Mouse (Mus musculus): ENCODE measurements around the gene Tm4sf5. TPM values are rescaled to one million over a fixed set of nuclear protein-coding genes. Genes with fewer than 3 reads are reported as not detected.
A peak's percentile ranks its signal among the peaks of the same experiment; 100 is the strongest.

The Tm4sf5 gene
- total RNA-seq, 1 experiment, result 4.6 TPM

DNA sequence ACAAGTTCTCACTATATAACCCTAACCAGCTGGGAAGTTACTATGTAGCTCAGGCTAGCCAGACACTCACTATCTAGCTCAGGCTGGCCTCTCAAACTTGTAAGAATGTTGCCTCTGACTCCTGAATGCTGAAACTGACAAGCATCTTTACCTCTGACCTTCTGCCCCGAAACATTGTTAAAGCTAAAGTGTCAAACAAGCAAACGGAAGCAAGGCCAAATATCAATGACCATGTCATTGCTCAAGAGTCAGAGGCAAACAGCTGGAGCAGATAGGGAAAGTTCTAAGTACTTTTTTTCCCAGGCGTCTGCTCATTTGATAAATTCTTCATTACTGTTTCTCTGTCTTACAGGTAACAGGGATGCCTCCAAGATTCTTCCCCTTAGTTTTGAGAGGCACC, 3.0 kb upstream of the Tm4sf5 start:
- no peak overlapping the region for H3K9ac ChIP-seq (ENCODE audit: insufficient read depth, low read depth, low read length, poor library complexity, severe bottlenecking)
- no peaks in the 10 kb centered on the region for H3K36me3 ChIP-seq (ENCODE audit: control insufficient read depth, insufficient read depth, low read length, poor library complexity, severe bottlenecking)
- no peaks in the 10 kb centered on the region for H3K9me3 ChIP-seq (ENCODE audit: control insufficient read depth, insufficient read depth, low read depth, low read length)
- in situ Hi-C loops (cut with MboI; ENCODE audit: low sequenced_read_pairs in 2 of 2, unreplicated experiment in 2 of 2), result loop anchor here in 1 of 2 experiments (5.0 kb wide), 1 partner anchor 85 kb away; no protein-coding TSS in a partner anchor
- no peak for TF ChIP-seq ZC3H11A (IDR thresholded peaks at IDR 0.05; ENCODE audit: borderline replicate concordance, low read depth, low read length)
- no peak for TF ChIP-seq MAFK (IDR thresholded peaks at IDR 0.05; ENCODE audit: insufficient read depth, low read depth, low read length)
- TF ChIP-seq CHD2 (IDR thresholded peaks at IDR 0.05; ENCODE audit: low read depth, low read length), result no peak
- no peak for TF ChIP-seq ZNF384 (IDR thresholded peaks at IDR 0.05; ENCODE audit: low read depth, low read length)
- TF ChIP-seq HCFC1 (IDR thresholded peaks at IDR 0.05; ENCODE audit: borderline replicate concordance, insufficient read depth, low read length), result no peak
- peaks cover 0 to 9% of the 10 kb centered on the region in 2 experiments; a peak in 2 of 4 replicates for H3K4me1 ChIP-seq (ENCODE audit: control insufficient read depth in 2 of 2, insufficient read depth in 2 of 2, low read length in 2 of 2, poor library complexity in 1 of 2)
- H3K27ac ChIP-seq (ENCODE audit: insufficient read depth, low read depth, low read length, poor library complexity, severe bottlenecking), result no peak overlapping the region
- H3K4me3 ChIP-seq (ENCODE audit: insufficient read depth in 1 of 2, low read depth in 1 of 2, low read length in 2 of 2, poor library complexity in 1 of 2, severe bottlenecking in 1 of 2), result no peak overlapping the region
- no peak for DNase-seq (ENCODE audit: low read depth, low spot score)

DNA sequence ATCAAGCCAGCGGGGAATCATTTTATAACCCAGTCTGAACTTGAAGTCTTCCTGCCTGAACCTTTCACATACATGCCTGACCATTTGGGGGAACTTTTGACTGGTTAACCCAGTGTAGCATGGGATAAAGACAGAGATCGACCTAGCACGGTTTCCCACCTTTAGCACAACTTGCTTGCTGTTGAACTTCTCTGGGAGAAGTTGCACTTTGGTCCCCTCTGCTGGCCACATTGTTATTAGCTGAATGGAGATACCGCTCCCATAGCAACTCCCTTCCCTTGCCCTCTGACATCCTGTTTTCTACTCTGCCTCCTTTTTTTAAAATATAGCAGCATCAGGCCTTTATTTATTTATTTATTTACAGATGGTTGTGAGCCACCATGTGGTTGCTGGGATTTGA, 1.3 kb downstream of the Tm4sf5 start:
- Histone ChIP-seq H3K4me3 (ENCODE audit: insufficient read depth in 1 of 2, low read depth in 1 of 2, low read length in 2 of 2, poor library complexity in 1 of 2, severe bottlenecking in 1 of 2) (no peak overlapping the region), H3K27ac (ENCODE audit: insufficient read depth, low read depth, low read length, poor library complexity, severe bottlenecking) (no peak overlapping the region), H3K9ac (ENCODE audit: insufficient read depth, low read depth, low read length, poor library complexity, severe bottlenecking) (no peak overlapping the region), H3K9me3 (ENCODE audit: control insufficient read depth, insufficient read depth, low read depth, low read length) (no peaks in the 10 kb centered on the region), H3K4me1 (ENCODE audit: control insufficient read depth in 2 of 2, insufficient read depth in 2 of 2, low read length in 2 of 2, poor library complexity in 1 of 2) (peaks cover 0 to 16% of the 10 kb centered on the region in 2 experiments; a peak in 2 of 4 replicates), H3K36me3 (ENCODE audit: control insufficient read depth, insufficient read depth, low read length, poor library complexity, severe bottlenecking) (no peaks in the 10 kb centered on the region)
- no peak for DNase-seq (ENCODE audit: low read depth, low spot score)
- in situ Hi-C loops (cut with MboI; ENCODE audit: low sequenced_read_pairs in 2 of 2, unreplicated experiment in 2 of 2), result no loop called here
- no peak for TF ChIP-seq MAFK (IDR thresholded peaks at IDR 0.05; ENCODE audit: insufficient read depth, low read depth, low read length)
- no peak for TF ChIP-seq CHD2 (IDR thresholded peaks at IDR 0.05; ENCODE audit: low read depth, low read length)
- TF ChIP-seq HCFC1 (IDR thresholded peaks at IDR 0.05; ENCODE audit: borderline replicate concordance, insufficient read depth, low read length), result no peak
- no peak for TF ChIP-seq ZC3H11A (IDR thresholded peaks at IDR 0.05; ENCODE audit: borderline replicate concordance, low read depth, low read length)
- no peak for TF ChIP-seq ZNF384 (IDR thresholded peaks at IDR 0.05; ENCODE audit: low read depth, low read length)

DNA sequence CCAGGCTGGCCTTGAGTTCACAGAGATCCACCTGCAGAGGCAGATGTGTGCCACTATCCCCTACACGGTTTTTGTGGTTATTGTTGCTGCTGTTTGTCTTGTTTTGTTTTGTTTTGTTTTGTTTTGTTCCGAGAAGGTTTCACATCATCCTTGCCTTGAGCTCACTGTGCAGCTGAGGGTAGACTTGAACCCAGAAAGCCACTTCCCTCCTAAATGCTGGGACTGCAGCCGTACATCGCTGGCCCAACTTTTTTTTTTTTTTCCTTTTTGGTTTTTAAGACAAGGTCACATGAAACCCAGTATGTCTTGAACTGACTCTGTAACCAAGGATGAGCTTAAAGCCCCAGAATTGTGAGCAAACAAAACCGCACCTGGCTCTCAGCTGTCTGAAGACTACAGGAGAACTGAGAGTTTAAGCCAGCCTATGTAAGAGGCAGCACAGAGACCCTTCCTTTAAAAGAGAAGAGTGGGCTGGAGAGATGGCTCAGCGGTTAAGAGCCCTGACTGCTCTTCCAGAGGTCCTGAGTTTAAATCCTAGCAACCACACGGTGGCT, 2.0 kb downstream of the Tm4sf5 start:
- Histone ChIP-seq H3K4me3 (ENCODE audit: insufficient read depth in 1 of 2, low read depth in 1 of 2, low read length in 2 of 2, poor library complexity in 1 of 2, severe bottlenecking in 1 of 2) (no peak overlapping the region), H3K9me3 (ENCODE audit: control insufficient read depth, insufficient read depth, low read depth, low read length) (no peaks in the 10 kb centered on the region), H3K36me3 (ENCODE audit: control insufficient read depth, insufficient read depth, low read length, poor library complexity, severe bottlenecking) (no peaks in the 10 kb centered on the region), H3K27ac (ENCODE audit: insufficient read depth, low read depth, low read length, poor library complexity, severe bottlenecking) (no peak overlapping the region), H3K9ac (ENCODE audit: insufficient read depth, low read depth, low read length, poor library complexity, severe bottlenecking) (no peak overlapping the region), H3K4me1 (ENCODE audit: control insufficient read depth in 2 of 2, insufficient read depth in 2 of 2, low read length in 2 of 2, poor library complexity in 1 of 2) (peaks cover 0 to 18% of the 10 kb centered on the region in 2 experiments; a peak in 2 of 4 replicates)
- in situ Hi-C loops (cut with MboI; ENCODE audit: low sequenced_read_pairs in 2 of 2, unreplicated experiment in 2 of 2), result no loop called here
- no peak for DNase-seq (ENCODE audit: low read depth, low spot score)
- no peak for TF ChIP-seq HCFC1 (IDR thresholded peaks at IDR 0.05; ENCODE audit: borderline replicate concordance, insufficient read depth, low read length)
- no peak for TF ChIP-seq CHD2 (IDR thresholded peaks at IDR 0.05; ENCODE audit: low read depth, low read length)
- TF ChIP-seq ZC3H11A (IDR thresholded peaks at IDR 0.05; ENCODE audit: borderline replicate concordance, low read depth, low read length), result no peak
- TF ChIP-seq ZNF384 (IDR thresholded peaks at IDR 0.05; ENCODE audit: low read depth, low read length), result no peak
- TF ChIP-seq MAFK (IDR thresholded peaks at IDR 0.05; ENCODE audit: insufficient read depth, low read depth, low read length), result no peak

DNA sequence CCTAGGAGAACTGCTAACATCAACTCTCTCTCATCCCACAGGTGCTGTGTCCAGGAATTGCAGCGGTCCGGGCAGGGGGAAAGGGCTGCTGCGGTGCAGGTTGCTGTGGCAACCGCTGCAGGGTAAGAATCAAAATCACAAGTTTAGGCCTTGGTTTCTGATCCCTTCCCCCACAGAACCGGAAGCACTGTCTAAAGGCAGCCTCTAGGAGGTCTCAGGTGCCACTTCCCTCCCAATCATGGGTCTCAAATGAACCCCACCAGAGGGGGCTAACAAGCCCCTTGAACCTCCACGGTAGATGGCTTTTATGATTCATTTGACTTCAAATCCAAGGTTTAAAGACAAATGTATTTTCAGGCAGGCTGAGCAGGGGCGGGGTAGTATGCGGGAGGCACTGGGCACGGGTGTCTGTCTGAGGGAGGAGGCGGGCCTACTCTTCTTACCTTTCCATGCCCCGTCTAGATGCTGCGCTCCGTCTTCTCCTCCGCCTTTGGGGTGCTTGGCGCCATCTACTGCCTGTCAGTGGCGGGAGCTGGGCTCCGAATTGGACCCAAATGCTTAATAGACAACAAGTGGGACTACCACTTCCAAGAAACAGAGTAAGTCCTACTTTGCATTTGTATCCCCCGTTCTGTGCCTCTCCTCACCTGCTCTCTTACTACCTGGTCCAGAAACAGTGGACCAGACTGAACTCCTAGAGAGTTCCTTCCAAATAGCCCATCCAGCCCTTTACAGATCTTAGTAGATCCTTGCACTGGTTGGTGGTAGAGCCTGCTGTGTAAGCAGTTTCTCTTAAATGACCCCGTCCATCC, 4.9 kb downstream of the Tm4sf5 start:
- no peaks in the 10 kb centered on the region for H3K36me3 ChIP-seq (ENCODE audit: control insufficient read depth, insufficient read depth, low read length, poor library complexity, severe bottlenecking)
- peaks cover 0 to 18% of the 10 kb centered on the region in 2 experiments; a peak in 1 of 4 replicates for H3K4me1 ChIP-seq (ENCODE audit: control insufficient read depth in 2 of 2, insufficient read depth in 2 of 2, low read length in 2 of 2, poor library complexity in 1 of 2)
- peak overlapping the region; percentile 47; the same call in 1 of the 2 replicates for H3K9ac ChIP-seq (ENCODE audit: insufficient read depth, low read depth, low read length, poor library complexity, severe bottlenecking)
- in situ Hi-C loops (cut with MboI; ENCODE audit: low sequenced_read_pairs in 2 of 2, unreplicated experiment in 2 of 2), result no loop called here
- peak overlapping the region; percentile 41 to 48; a peak in 3 of 4 replicates for H3K4me3 ChIP-seq (ENCODE audit: insufficient read depth in 1 of 2, low read depth in 1 of 2, low read length in 2 of 2, poor library complexity in 1 of 2, severe bottlenecking in 1 of 2)
- no peaks in the 10 kb centered on the region for H3K9me3 ChIP-seq (ENCODE audit: control insufficient read depth, insufficient read depth, low read depth, low read length)
- peak; percentile 38; the same call in 1 of the 2 replicates for TF ChIP-seq ZC3H11A (IDR thresholded peaks at IDR 0.05; ENCODE audit: borderline replicate concordance, low read depth, low read length)
- peak; percentile 69 for TF ChIP-seq MAFK (IDR thresholded peaks at IDR 0.05; ENCODE audit: insufficient read depth, low read depth, low read length)
- TF ChIP-seq HCFC1 (IDR thresholded peaks at IDR 0.05; ENCODE audit: borderline replicate concordance, insufficient read depth, low read length), result no peak
- TF ChIP-seq CHD2 (IDR thresholded peaks at IDR 0.05; ENCODE audit: low read depth, low read length), result no peak
- TF ChIP-seq ZNF384 (IDR thresholded peaks at IDR 0.05; ENCODE audit: low read depth, low read length), result no peak
- peak; percentile 77 for DNase-seq (ENCODE audit: low read depth, low spot score)
- no peak overlapping the region for H3K27ac ChIP-seq (ENCODE audit: insufficient read depth, low read depth, low read length, poor library complexity, severe bottlenecking)

All from ES-E14 (cell line).